Mouse (Mus musculus) cortical plate, adult 2 months (tissue): ENCODE results near the gene Nudt8.

Experiments used
- CTCF ChIP-seq: fragments of 200-500 bp; IDR thresholded peaks from 2 replicates; pipeline ENCODE4 v1.5.1; 2011; ENCODE audit warnings: mild to moderate bottlenecking, control low read depth, low read length; ENCODE audit not compliant: insufficient read depth; ENCODE audit errors: extremely low read depth
- POLR2A ChIP-seq: fragments of 200-500 bp; IDR thresholded peaks from 2 replicates; pipeline ENCODE4 v1.6.1; 2011; ENCODE audit warnings: mild to moderate bottlenecking, low read length, control low read depth; ENCODE audit not compliant: insufficient read depth; ENCODE audit errors: extremely low read depth

GRCm38 (mm10) chr19:4051016-4051415 lies 50.6 kb downstream of the Nudt8 start:
- TF ChIP-seq CTCF (no peak), POLR2A (no peak)
